Mouse (Mus musculus): ENCODE data around the gene Olfr763. TPM values are rescaled to one million over a fixed set of nuclear protein-coding genes. Genes with fewer than 3 reads are reported as not detected.

Gene Olfr763
- polyA plus RNA-seq (2015; fragmentation: Illumina TruSeq; extraction: RNeasy Lipid Tissue Mini Kit (QIAGEN cat#74804); ENCODE audit: low read depth, low replicate concordance) = not detected

GRCm38 (mm10) chr10:129010288-129010841, at the start of gene Olfr763:
Gene Olfr763 (plus strand): TSS chr10:129010791.

GRCm38 (mm10) chr10:128989131-128989530, 21.5 kb upstream of the Olfr763 start, which contains the start of gene Olfr9:
Gene Olfr9 (plus strand): TSS chr10:128989431.

GRCm38 (mm10) chr10:129039796-129040195, 29.2 kb downstream of the Olfr763 start, which contains the start of gene Olfr764-ps1:
Gene Olfr764-ps1 (minus strand): TSS chr10:129039896.

GRCm38 (mm10) chr10:129049898-129050297, 39.3 kb downstream of the Olfr763 start, which contains the start of gene Olfr765:
Gene Olfr765 (minus strand): TSS chr10:129049998.

Other genes with a start within 250 kb of the Olfr763 start
- 0.30 TPM for gene Mmp19, start 219.9 kb upstream of the Olfr763 start, polyA plus RNA-seq (2015; fragmentation: Illumina TruSeq; extraction: RNeasy Lipid Tissue Mini Kit (QIAGEN cat#74804); ENCODE audit: low read depth, low replicate concordance)
- 51.2 TPM for gene Dnajc14, start 206.7 kb upstream of the Olfr763 start, polyA plus RNA-seq (2015; fragmentation: Illumina TruSeq; extraction: RNeasy Lipid Tissue Mini Kit (QIAGEN cat#74804); ENCODE audit: low read depth, low replicate concordance)
- gene Tmem198b, start 206.4 kb upstream of the Olfr763 start, polyA plus RNA-seq (2015; fragmentation: Illumina TruSeq; extraction: RNeasy Lipid Tissue Mini Kit (QIAGEN cat#74804); ENCODE audit: low read depth, low replicate concordance) = 8.9 TPM
- 99.3 TPM for gene Sarnp, start 193.5 kb upstream of the Olfr763 start, polyA plus RNA-seq (2015; fragmentation: Illumina TruSeq; extraction: RNeasy Lipid Tissue Mini Kit (QIAGEN cat#74804); ENCODE audit: low read depth, low replicate concordance)
- 18.1 TPM for gene Ormdl2, start 189.1 kb upstream of the Olfr763 start, polyA plus RNA-seq (2015; fragmentation: Illumina TruSeq; extraction: RNeasy Lipid Tissue Mini Kit (QIAGEN cat#74804); ENCODE audit: low read depth, low replicate concordance)
- 12.4 TPM for gene Gdf11, start 119.1 kb upstream of the Olfr763 start, polyA plus RNA-seq (2015; fragmentation: Illumina TruSeq; extraction: RNeasy Lipid Tissue Mini Kit (QIAGEN cat#74804); ENCODE audit: low read depth, low replicate concordance)
- gene Cd63, start 109.8 kb upstream of the Olfr763 start, polyA plus RNA-seq (2015; fragmentation: Illumina TruSeq; extraction: RNeasy Lipid Tissue Mini Kit (QIAGEN cat#74804); ENCODE audit: low read depth, low replicate concordance) = 142 TPM
- 12.8 TPM for gene Rdh5, start 87.9 kb upstream of the Olfr763 start, polyA plus RNA-seq (2015; fragmentation: Illumina TruSeq; extraction: RNeasy Lipid Tissue Mini Kit (QIAGEN cat#74804); ENCODE audit: low read depth, low replicate concordance)
- gene Bloc1s1, start 86.8 kb upstream of the Olfr763 start, polyA plus RNA-seq (2015; fragmentation: Illumina TruSeq; extraction: RNeasy Lipid Tissue Mini Kit (QIAGEN cat#74804); ENCODE audit: low read depth, low replicate concordance) = 236 TPM
- 14.0 TPM for gene Itga7, start 77.0 kb upstream of the Olfr763 start, polyA plus RNA-seq (2015; fragmentation: Illumina TruSeq; extraction: RNeasy Lipid Tissue Mini Kit (QIAGEN cat#74804); ENCODE audit: low read depth, low replicate concordance)
- gene Mettl7b, start 49.8 kb upstream of the Olfr763 start, polyA plus RNA-seq (2015; fragmentation: Illumina TruSeq; extraction: RNeasy Lipid Tissue Mini Kit (QIAGEN cat#74804); ENCODE audit: low read depth, low replicate concordance) = not detected
- gene Olfr9, start 21.4 kb upstream of the Olfr763 start, polyA plus RNA-seq (2015; fragmentation: Illumina TruSeq; extraction: RNeasy Lipid Tissue Mini Kit (QIAGEN cat#74804); ENCODE audit: low read depth, low replicate concordance) = not detected
- not detected for gene Olfr764-ps1, start 29.1 kb downstream of the Olfr763 start, polyA plus RNA-seq (2015; fragmentation: Illumina TruSeq; extraction: RNeasy Lipid Tissue Mini Kit (QIAGEN cat#74804); ENCODE audit: low read depth, low replicate concordance)
- gene Olfr765, start 39.2 kb downstream of the Olfr763 start, polyA plus RNA-seq (2015; fragmentation: Illumina TruSeq; extraction: RNeasy Lipid Tissue Mini Kit (QIAGEN cat#74804); ENCODE audit: low read depth, low replicate concordance) = not detected
- not detected for gene Olfr766-ps1, start 58.2 kb downstream of the Olfr763 start, polyA plus RNA-seq (2015; fragmentation: Illumina TruSeq; extraction: RNeasy Lipid Tissue Mini Kit (QIAGEN cat#74804); ENCODE audit: low read depth, low replicate concordance)
- gene Olfr767, start 72.1 kb downstream of the Olfr763 start, polyA plus RNA-seq (2015; fragmentation: Illumina TruSeq; extraction: RNeasy Lipid Tissue Mini Kit (QIAGEN cat#74804); ENCODE audit: low read depth, low replicate concordance) = not detected
- gene Olfr768, start 88.6 kb downstream of the Olfr763 start, polyA plus RNA-seq (2015; fragmentation: Illumina TruSeq; extraction: RNeasy Lipid Tissue Mini Kit (QIAGEN cat#74804); ENCODE audit: low read depth, low replicate concordance) = not detected
- not detected for gene Olfr769, start 107.1 kb downstream of the Olfr763 start, polyA plus RNA-seq (2015; fragmentation: Illumina TruSeq; extraction: RNeasy Lipid Tissue Mini Kit (QIAGEN cat#74804); ENCODE audit: low read depth, low replicate concordance)
- not detected for gene Olfr770, start 128.2 kb downstream of the Olfr763 start, polyA plus RNA-seq (2015; fragmentation: Illumina TruSeq; extraction: RNeasy Lipid Tissue Mini Kit (QIAGEN cat#74804); ENCODE audit: low read depth, low replicate concordance)
- gene Olfr771, start 154.0 kb downstream of the Olfr763 start, polyA plus RNA-seq (2015; fragmentation: Illumina TruSeq; extraction: RNeasy Lipid Tissue Mini Kit (QIAGEN cat#74804); ENCODE audit: low read depth, low replicate concordance) = not detected
- not detected for gene Olfr772, start 167.1 kb downstream of the Olfr763 start, polyA plus RNA-seq (2015; fragmentation: Illumina TruSeq; extraction: RNeasy Lipid Tissue Mini Kit (QIAGEN cat#74804); ENCODE audit: low read depth, low replicate concordance)
- not detected for gene Olfr773, start 176.6 kb downstream of the Olfr763 start, polyA plus RNA-seq (2015; fragmentation: Illumina TruSeq; extraction: RNeasy Lipid Tissue Mini Kit (QIAGEN cat#74804); ENCODE audit: low read depth, low replicate concordance)
- not detected for gene Olfr774, start 225.4 kb downstream of the Olfr763 start, polyA plus RNA-seq (2015; fragmentation: Illumina TruSeq; extraction: RNeasy Lipid Tissue Mini Kit (QIAGEN cat#74804); ENCODE audit: low read depth, low replicate concordance)
- not detected for gene Olfr775, start 237.6 kb downstream of the Olfr763 start, polyA plus RNA-seq (2015; fragmentation: Illumina TruSeq; extraction: RNeasy Lipid Tissue Mini Kit (QIAGEN cat#74804); ENCODE audit: low read depth, low replicate concordance)
- gene Olfr776, start 248.3 kb downstream of the Olfr763 start, polyA plus RNA-seq (2015; fragmentation: Illumina TruSeq; extraction: RNeasy Lipid Tissue Mini Kit (QIAGEN cat#74804); ENCODE audit: low read depth, low replicate concordance) = not detected